Mouse (Mus musculus) MEL (cell line): Measurements from ENCODE around the gene B230104I21Rik. TPM values are rescaled to one million over a fixed set of nuclear protein-coding genes. Genes with fewer than 3 reads are reported as not detected.

Source experiments
- DNase-seq: peaks from one replicate; pipeline ENCODE4 v3.0.0; 2011; ENCODE audit warnings: low read depth, low spot score
- H3K27ac ChIP-seq: 2 replicates; pipeline ENCODE4 v1.5.1; 2012; ENCODE audit warnings: low read depth, mild to moderate bottlenecking, control low read depth, low read length, moderate library complexity; ENCODE audit not compliant: control insufficient read depth
- H3K27me3 ChIP-seq, 2 experiments: fragments of 150-350 bp in 1 of 2; sonication (generic) in 1 of 2; 2 replicates each; pipeline ENCODE4 v1.6.1; 2012; ENCODE audit warnings: low read length in 2 of 2, mild to moderate bottlenecking in 2 of 2, improper control_type of control experiment in 1 of 2, moderate library complexity in 1 of 2; ENCODE audit not compliant: insufficient read depth in 2 of 2, control insufficient read depth in 1 of 2
- H3K36me3 ChIP-seq, 2 experiments: 2 replicates each; pipeline ENCODE4 v1.6.1; 2012 to 2014; ENCODE audit warnings: low read length in 2 of 2, improper control_type of control experiment in 1 of 2, inconsistent platforms in 1 of 2, mild to moderate bottlenecking in 1 of 2; ENCODE audit not compliant: insufficient read depth in 2 of 2, control insufficient read depth in 1 of 2
- H3K4me1 ChIP-seq, 2 experiments: fragments of 150-350 bp in 1 of 2; sonication (generic) in 1 of 2; 2 replicates each; pipeline ENCODE4 v1.6.1; 2012; ENCODE audit warnings: low read length in 2 of 2, improper control_type of control experiment in 1 of 2, mild to moderate bottlenecking in 1 of 2; ENCODE audit not compliant: insufficient read depth in 2 of 2, control insufficient read depth in 1 of 2
- H3K4me3 ChIP-seq, 2 experiments: fragments of 150-350 bp in 1 of 2; sonication (generic) in 1 of 2; 2 replicates each; pipeline ENCODE4 v1.5.1; 2012; ENCODE audit warnings: low read depth in 2 of 2, low read length in 2 of 2, mild to moderate bottlenecking in 2 of 2, moderate library complexity in 2 of 2, control low read depth in 1 of 2, improper control_type of control experiment in 1 of 2; ENCODE audit not compliant: control insufficient read depth in 1 of 2, insufficient read depth in 1 of 2
- H3K79me2 ChIP-seq: 2 replicates; pipeline ENCODE4 v1.6.1; 2012; ENCODE audit warnings: mild to moderate bottlenecking, low read length, moderate library complexity; ENCODE audit not compliant: control insufficient read depth, poor library complexity, insufficient read depth
- H3K9ac ChIP-seq: 2 replicates; pipeline ENCODE4 v1.6.1; 2012; ENCODE audit warnings: low read depth, mild to moderate bottlenecking, control low read depth, low read length, moderate library complexity; ENCODE audit not compliant: control insufficient read depth, poor library complexity, severe bottlenecking
- H3K9me3 ChIP-seq: fragments of 150-350 bp; sonication (generic); replicated peaks from 2 replicates; pipeline ENCODE4 v1.6.1; 2012; ENCODE audit warnings: mild to moderate bottlenecking, low read length, improper control_type of control experiment, moderate library complexity; ENCODE audit not compliant: insufficient read depth
- BHLHE40 ChIP-seq: IDR thresholded peaks from 2 replicates; pipeline ENCODE4 v1.6.1; 2012; ENCODE audit warnings: low read depth, mild to moderate bottlenecking, inconsistent platforms, low read length, improper control_type of control experiment, borderline replicate concordance
- CHD1 ChIP-seq: IDR thresholded peaks from 2 replicates; pipeline ENCODE4 v1.6.1; 2012; ENCODE audit warnings: low read depth, mild to moderate bottlenecking, inconsistent platforms, low read length, improper control_type of control experiment
- CTCF ChIP-seq, 3 experiments: IDR thresholded peaks in 2 of 3; conservative IDR thresholded peaks in 1 of 3; 2 replicates each; pipeline ENCODE4 v1.5.1; 2011 to 2012; ENCODE audit warnings: low read length in 3 of 3, low read depth in 2 of 3, mild to moderate bottlenecking in 2 of 3, improper control_type of control experiment in 1 of 3, inconsistent platforms in 1 of 3, mixed read lengths in 1 of 3, moderate library complexity in 1 of 3; ENCODE audit not compliant: control insufficient read depth in 1 of 3, insufficient read depth in 1 of 3, poor library complexity in 1 of 3, severe bottlenecking in 1 of 3
- E2F4 ChIP-seq: IDR thresholded peaks from 2 replicates; pipeline ENCODE4 v1.6.1; 2011; ENCODE audit warnings: low read depth, low read length, improper control_type of control experiment, borderline replicate concordance
- ETS1 ChIP-seq: IDR thresholded peaks from 2 replicates; pipeline ENCODE4 v1.6.1; 2012; ENCODE audit warnings: low read depth, mild to moderate bottlenecking, inconsistent platforms, low read length, improper control_type of control experiment, moderate library complexity
- HCFC1 ChIP-seq: IDR thresholded peaks from 2 replicates; pipeline ENCODE4 v1.6.1; 2012; ENCODE audit warnings: low read depth, mild to moderate bottlenecking, inconsistent platforms, low read length, improper control_type of control experiment, moderate library complexity
- MAX ChIP-seq: IDR thresholded peaks from 2 replicates; pipeline ENCODE4 v1.6.1; 2011; ENCODE audit warnings: low read length, improper control_type of control experiment
- MAZ ChIP-seq: IDR thresholded peaks from 2 replicates; pipeline ENCODE4 v1.6.1; 2012; ENCODE audit warnings: low read depth, mild to moderate bottlenecking, inconsistent platforms, low read length, improper control_type of control experiment
- MXI1 ChIP-seq: IDR thresholded peaks from 2 replicates; pipeline ENCODE4 v1.6.1; 2011; ENCODE audit warnings: mild to moderate bottlenecking, low read depth, low read length, improper control_type of control experiment
- MYB ChIP-seq: IDR thresholded peaks from 2 replicates; pipeline ENCODE4 v1.6.1; 2011; ENCODE audit warnings: mild to moderate bottlenecking, low read depth, low read length, improper control_type of control experiment
- NRF1 ChIP-seq: IDR thresholded peaks from 2 replicates; pipeline ENCODE4 v1.6.1; 2014; ENCODE audit warnings: low read depth, mild to moderate bottlenecking, inconsistent platforms, low read length, improper control_type of control experiment, moderate library complexity; ENCODE audit not compliant: poor library complexity, insufficient read depth, severe bottlenecking
- POLR2A ChIP-seq, 2 experiments: IDR thresholded peaks; 2 replicates each; pipeline ENCODE4 v1.6.1; 2011 to 2012; ENCODE audit warnings: low read length in 2 of 2, mild to moderate bottlenecking in 2 of 2, control low read depth in 1 of 2, improper control_type of control experiment in 1 of 2, low read depth in 1 of 2, moderate library complexity in 1 of 2; ENCODE audit not compliant: control insufficient read depth in 1 of 2, insufficient read depth in 1 of 2, poor library complexity in 1 of 2
- TCF12 ChIP-seq: IDR thresholded peaks from 2 replicates; pipeline ENCODE4 v1.6.1; 2014; ENCODE audit warnings: low read depth, mild to moderate bottlenecking, inconsistent platforms, low read length, improper control_type of control experiment, moderate library complexity
- ZC3H11A ChIP-seq: IDR thresholded peaks from 2 replicates; pipeline ENCODE4 v1.6.1; 2012; ENCODE audit warnings: low read depth, mild to moderate bottlenecking, inconsistent platforms, low read length, improper control_type of control experiment
- ZKSCAN1 ChIP-seq: IDR thresholded peaks from 2 replicates; pipeline ENCODE4 v1.6.1; 2012; ENCODE audit warnings: low read depth, mild to moderate bottlenecking, inconsistent platforms, low read length, improper control_type of control experiment, moderate library complexity
- polyA plus RNA-seq, 2 experiments: library from polyadenylated mRNA; stranded (reverse) in 1 of 2; unstranded in 1 of 2; fragments of >175 nt in 1 of 2; fragments of >200 nt in 1 of 2; gene quantifications; 2 replicates each; pipeline versions ENCODE4 v1.2.1 to v1.2.4; 2012; ENCODE audit warnings: low replicate concordance in 2 of 2, low read depth in 1 of 2; ENCODE audit not compliant: insufficient read length in 2 of 2, insufficient read depth in 1 of 2, missing spikeins in 1 of 2
- total RNA-seq: library from RNA; depleted of rRNA; stranded (reverse); fragments of 300-350 nt; gene quantifications from 2 replicates; pipeline ENCODE4 v1.2.3, GENCODE M21; 2012

The B230104I21Rik gene
- total and polyA plus RNA-seq, 3 experiments = not detected

DNA sequence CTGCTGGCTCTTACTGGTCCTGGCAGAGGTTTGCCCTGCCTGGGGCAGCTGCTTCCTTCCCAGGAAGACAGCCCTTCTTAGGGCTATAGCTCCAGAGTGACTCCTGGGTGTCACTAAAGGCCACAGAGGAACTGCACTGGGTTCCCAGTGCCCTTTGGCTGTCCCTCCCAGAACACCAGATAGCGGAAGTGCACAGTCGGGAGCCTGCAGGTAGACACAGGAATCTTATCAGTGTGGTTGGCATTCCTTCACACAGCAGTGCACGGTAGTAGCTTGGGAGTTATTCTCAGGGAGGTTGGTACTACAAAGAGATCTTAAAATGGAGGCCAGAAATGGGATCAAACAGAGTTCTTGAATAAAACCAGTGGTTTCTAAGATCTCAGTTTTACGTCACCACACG is 22.4 kb downstream of the B230104I21Rik start:
- Histone ChIP-seq H3K9me3 (no peaks in the 10 kb centered on the region), H3K4me1 (no peaks in the 10 kb centered on the region), H3K9ac (no peak overlapping the region), H3K4me3 (no peak overlapping the region), H3K27ac (no peak overlapping the region), H3K27me3 (no peaks in the 10 kb centered on the region), H3K79me2 (no peaks in the 10 kb centered on the region), H3K36me3 (no peaks in the 10 kb centered on the region)
- TF ChIP-seq CHD1 (no peak), TCF12 (no peak)
- no peak for DNase-seq

DNA sequence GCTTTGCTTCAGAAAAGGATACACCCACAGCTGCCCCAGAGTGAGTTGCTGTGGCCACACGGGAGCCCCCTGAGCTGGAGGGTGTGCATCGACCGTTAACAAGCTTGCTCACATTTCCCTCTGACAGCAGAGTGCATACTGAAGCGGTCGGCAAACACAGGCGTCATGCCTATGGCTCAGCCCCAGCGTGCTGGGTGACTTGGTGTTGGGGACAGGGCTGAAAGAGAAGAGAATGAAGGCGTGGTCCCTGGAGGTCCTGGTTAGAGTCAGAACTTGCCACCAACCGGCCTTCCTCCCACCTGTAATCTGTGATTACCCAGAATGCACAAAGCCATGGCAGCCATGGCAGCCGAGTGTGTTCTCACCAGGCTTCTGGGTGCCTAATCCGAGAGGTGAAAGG is 22.9 kb downstream of the B230104I21Rik start:
- H3K9me3 ChIP-seq = no peaks in the 10 kb centered on the region
- no peak overlapping the region for H3K4me3 ChIP-seq
- no peaks in the 10 kb centered on the region for H3K36me3 ChIP-seq
- H3K4me1 ChIP-seq = no peaks in the 10 kb centered on the region
- no peak for TF ChIP-seq MXI1
- TF ChIP-seq, all 39 proteins: peak for 0
- Histone ChIP-seq H3K27ac (no peak overlapping the region), H3K79me2 (no peaks in the 10 kb centered on the region), H3K9ac (no peak overlapping the region), H3K27me3 (no peaks in the 10 kb centered on the region)
- DNase-seq = no peak

DNA sequence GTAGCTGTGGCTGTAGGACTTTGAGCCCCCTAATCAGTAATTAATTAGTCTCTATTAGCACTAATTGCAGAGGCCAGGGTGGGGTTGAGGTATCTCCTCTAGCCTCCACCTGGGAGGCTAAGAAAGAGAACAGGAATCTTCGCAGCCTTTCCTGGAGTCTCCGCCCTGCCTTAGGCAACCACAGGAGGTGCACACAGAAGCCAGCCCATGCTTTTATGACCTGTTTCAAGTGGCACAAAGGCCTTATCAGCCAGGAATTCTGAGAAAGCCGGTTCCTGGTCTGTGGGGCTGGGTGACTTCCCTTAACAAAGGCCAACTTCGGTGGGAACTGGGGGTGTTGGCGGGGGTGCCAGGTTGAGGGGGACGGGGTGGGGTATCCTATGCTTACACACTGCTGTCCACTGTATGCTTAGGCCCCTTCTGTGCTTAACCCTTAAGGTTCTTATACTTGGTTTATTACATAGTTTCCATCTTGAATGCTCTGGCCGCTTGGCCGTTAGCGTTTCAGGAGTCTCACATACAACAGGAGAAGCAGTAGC is 23.9 kb downstream of the B230104I21Rik start:
- no peak overlapping the region for H3K4me3 ChIP-seq
- H3K27me3 ChIP-seq = no peaks in the 10 kb centered on the region
- no peak for DNase-seq
- TF ChIP-seq MAX (no peak), ZC3H11A (no peak), ETS1 (no peak), MAZ (no peak), MYB (no peak), E2F4 (no peak), CTCF (IDR thresholded peaks at IDR 0.05 in 2 of 3, conservative IDR thresholded peaks at IDR 0.05 in 1 of 3; ENCODE audit: control insufficient read depth in 1 of 3, insufficient read depth in 1 of 3, low read depth in 2 of 3, low read length in 3 of 3, poor library complexity in 1 of 3, severe bottlenecking in 1 of 3) (no peak), ZKSCAN1 (no peak), NRF1 (no peak), HCFC1 (no peak), BHLHE40 (no peak), MXI1 (no peak), POLR2A (IDR thresholded peaks at IDR 0.05; ENCODE audit: control insufficient read depth in 1 of 2, insufficient read depth in 1 of 2, low read depth in 1 of 2, low read length in 2 of 2, poor library complexity in 1 of 2) (no peak)
- H3K79me2 ChIP-seq = no peaks in the 10 kb centered on the region
- no peak overlapping the region for H3K9ac ChIP-seq
- H3K36me3 ChIP-seq = no peaks in the 10 kb centered on the region
- no peaks in the 10 kb centered on the region for H3K4me1 ChIP-seq
- H3K27ac ChIP-seq = no peak overlapping the region
- no peaks in the 10 kb centered on the region for H3K9me3 ChIP-seq
